Mouse (Mus musculus) spleen, postnatal 14 days (tissue): ENCODE data around the gene Cemip2.

Source experiments
- DNase-seq, 2 experiments: peaks; one replicate each; pipeline ENCODE4 v3.0.0; 2021 to 2022; ENCODE audit warnings: low spot score in 2 of 2

Cemip2 gene

DNA sequence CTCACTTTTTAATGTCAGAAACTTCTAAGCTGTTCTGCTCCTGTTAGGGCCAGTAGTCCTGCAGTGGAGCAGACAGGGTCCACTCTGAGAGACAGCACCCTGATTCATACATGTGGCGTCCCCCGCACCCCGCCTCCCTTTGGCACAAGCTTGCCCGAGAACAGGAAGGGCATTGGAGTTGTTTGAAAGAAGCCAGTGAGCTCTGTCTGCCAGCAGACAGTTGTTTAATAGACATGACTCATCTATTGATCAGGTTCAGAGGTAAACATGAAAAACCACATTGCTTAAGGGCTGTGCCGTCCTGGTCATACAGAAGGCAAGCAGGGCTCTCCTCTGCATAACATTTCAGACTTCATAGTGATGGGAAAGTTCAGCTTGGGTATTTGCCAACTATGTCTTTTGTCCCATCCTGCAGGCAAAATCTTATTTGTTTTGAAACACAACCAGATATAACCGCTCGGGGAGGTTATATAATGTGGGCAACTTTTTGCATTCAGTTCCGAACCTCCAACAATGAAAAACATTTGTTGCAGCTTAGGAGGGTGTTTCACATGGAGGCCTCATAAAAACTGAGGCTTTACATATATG, 36.4 kb downstream of the Cemip2 start:
- DNase-seq: no peak

DNA sequence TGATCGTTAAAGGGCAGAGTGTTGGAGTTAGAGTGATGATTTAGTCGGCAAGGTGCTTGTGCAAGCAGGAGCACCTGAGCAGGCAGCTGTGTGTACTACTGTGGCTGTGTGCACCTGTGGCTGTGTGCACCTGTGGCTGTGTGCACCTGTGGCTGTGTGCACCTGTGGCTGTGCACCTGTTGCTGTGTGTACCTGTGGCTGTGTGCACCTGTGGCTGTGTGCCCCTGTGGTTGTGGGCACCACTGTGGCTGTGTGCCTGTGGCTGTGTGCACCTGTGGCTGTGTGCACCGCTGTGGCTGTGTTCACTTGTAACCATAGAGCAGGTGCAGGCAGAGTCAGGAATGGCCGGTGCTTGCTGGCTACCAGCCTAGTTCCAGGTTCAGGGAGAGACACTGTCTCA, 38.1 kb downstream of the Cemip2 start:
- no peak for DNase-seq

DNA sequence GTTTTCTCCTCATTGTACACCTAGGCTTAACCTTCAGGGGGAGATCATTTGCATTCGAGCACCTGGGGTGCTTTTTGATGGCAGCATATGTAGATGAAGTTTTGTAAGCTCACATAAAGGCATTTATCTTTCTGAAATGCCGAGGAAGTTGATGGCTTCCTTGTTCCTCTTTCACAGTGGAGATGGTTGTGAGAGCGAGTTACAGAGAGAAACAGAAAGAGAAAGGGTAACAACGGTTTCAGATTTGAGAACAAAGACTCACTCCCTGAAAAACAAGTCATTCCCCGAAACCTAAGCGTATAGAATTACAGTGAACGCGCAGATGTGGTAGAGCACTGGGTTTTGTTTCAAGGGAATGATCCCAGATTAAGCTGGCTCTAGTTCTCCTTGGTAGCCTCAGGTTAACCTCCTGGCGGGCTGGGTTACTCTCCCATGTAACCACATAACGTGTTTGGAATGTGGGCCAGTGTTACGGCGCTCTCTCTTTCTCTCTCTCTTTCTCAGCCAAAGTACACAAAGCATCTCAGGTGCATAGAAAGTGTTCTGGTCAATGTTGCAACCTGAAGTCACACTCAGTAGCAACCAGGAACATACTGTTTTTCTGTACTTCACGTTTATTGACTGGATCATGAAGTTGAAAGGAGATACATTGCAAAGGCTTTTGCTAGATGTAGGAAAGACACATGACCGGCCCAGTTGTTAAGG, 40.0 kb downstream of the Cemip2 start:
- no peak for DNase-seq

DNA sequence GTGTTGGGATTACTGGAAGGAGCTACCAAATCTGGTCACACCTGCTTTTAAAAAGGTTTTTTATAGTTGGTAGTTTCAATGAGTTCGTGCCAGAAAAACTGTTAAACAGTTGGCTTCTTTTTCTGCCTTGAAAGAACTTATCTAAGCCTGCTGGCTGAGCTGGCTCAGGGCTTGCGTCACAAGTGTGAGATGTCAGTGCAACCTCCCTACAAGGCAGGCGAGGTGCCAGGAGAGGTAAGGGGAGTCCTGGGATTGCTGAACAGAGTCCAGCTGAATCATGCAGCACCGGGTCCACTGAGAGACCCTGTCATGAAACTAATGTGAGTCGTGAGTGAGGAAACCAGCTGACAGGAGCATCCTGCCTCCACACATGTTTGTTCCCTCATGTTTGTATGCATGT, 41.4 kb downstream of the Cemip2 start:
- DNase-seq: no peak

DNA sequence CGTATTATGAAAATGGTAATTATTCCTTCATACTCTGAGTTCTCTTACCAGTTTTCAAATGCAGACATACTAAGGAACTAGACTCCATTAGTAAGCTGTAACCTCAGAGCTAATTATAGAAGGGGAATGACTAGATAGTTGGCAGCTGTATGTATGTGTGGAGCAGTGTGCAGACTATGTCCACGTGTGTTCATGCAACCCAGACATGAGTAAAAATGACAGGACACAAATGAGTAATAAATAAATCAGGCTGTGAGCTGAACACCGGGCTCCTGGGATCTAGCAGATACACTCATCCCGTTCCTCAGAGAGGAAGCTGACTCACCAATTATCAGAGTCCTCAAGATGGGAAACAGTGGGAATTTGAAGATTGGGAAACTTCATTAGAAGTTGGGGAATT, 42.0 kb downstream of the Cemip2 start:
- DNase-seq: no peak

DNA sequence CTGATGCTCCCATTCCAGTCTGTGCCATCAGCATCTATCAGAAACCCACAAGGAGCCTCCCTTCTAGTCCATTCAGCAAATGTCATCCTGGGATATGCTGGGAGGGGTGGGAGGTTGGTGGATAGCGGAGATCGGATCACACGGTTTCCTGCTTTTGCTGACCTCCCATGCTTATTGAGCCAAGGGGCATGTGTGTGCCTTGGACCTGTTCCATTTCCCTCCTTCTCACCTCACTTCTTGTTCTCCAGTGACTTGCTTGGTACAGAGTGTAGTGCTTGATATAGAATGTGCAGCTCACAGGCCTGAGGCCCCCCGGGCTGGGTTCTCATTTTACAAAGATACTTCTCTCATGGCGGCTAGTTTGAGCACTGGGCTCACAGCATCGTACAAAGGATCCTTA, 43.7 kb downstream of the Cemip2 start:
- DNase-seq: no peak

DNA sequence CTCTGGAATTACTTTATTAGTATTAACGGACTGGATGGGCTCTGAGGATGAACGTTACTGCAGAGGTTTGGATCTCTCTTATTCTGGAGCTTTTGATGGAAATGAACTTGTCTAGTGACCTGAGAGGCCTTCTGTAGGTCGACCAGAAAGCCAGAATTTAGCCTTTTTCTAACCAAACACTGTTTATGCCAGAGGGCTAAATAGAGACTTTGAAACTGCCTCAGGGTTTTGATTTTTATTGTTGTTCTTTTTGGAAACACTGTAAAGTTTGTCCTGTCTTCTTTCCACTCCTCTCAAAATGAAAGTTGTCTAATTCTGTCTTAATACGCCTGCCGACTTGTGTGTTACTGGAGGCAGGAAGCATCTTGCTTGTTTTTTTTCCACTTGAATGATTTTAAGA, 46.0 kb downstream of the Cemip2 start:
- no peak for DNase-seq

DNA sequence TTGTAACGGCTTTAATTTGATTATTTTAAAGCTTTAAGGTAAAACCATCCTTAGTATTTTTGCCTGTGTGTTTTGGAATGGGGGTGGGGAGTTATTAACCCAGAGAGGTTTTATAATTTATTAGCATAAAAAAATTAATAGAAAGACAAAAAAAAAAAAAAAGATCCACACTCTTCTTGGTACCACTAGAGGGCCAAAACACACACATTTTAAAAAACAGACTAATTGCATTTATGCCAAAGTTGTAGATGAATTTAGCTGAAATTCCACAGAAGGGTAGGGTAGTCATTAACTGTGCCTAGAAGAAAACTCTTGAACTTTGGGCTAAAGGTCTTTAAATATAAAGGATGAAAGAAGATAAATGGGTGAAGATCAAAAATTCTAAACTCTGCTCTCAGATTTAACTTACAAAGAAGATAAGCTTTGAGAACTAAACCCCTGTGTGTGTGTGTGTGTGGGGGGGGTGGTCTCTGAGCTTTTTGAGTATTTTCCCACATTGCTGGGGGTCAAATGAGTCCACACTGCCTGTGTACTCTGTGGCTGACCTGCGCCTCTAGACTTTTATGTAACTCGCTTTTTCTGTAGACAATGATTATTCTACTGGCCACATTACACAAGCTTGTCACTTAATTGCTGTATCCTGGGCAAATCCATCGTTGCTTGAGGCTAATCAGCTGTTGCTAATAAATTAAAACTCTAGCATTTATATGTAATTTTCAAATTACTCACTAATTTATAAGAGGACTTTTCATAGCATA, 47.2 kb downstream of the Cemip2 start:
- DNase-seq: no peak

DNA sequence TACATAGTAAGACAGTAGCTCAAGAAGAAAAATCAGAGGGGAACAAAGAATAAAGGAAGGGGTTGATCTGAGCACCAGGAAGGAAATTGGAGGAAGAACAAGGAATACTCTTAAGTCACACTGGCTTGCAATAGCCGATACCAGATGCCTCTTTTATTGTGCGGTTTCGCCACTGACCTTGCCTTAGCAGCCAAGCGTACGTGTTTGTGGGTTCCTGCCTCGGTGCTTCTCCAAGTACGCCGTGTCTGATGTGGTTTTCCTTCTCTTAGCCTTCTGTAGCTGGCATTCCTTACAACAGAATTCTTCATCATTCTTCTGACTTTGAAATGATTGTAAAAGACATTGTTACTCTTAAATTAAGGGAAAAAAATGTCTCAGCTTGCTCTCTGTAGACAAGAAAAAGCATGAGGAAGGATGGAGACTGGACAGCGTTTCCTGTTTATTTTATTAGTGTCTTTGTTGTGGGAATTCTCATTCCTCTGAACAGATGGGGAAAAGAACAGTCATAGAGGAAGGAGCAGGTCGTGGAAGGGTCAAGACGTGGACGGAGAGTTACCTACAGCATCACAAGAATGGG, 55.4 kb downstream of the Cemip2 start:
- DNase-seq: no peak

DNA sequence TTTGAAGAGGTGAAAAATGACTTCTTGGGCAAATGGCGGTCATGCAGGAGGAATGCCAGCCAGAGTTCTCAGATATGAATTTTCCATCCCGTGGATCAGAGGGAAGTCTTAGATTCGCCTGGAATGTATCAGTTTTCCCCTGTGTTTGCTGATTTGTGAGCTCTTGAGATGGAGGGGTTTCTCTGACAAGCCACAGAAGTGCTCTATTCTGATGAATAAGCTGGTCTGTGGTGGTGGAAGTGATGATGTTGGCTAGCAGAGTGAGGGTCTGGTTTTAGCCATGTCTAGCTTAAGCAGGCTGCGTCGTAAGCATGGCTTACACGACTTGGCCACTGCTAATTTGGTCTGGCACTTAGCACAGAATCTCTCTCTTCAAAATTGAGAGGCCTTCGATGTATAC, 56.8 kb downstream of the Cemip2 start:
- no peak for DNase-seq

DNA sequence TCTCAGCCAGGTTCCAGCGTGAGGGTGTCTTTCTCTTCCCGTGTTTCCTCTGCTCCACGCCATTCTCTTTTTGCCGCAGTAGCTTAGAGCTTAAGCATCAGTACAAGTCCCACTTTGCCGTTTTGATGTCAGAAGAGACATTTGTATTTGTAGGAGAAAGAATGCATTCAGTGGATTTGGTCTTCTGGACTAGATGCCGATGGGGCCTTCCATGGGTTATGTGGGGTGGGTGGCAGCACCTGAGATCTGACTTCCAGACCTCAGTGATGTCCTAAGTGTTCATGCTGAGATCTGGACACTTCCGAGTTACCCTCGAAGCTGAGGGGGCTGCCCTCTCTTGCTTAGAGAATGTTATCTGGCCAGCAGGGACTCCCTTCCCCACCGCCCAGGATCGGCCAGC, 72.6 kb downstream of the Cemip2 start:
- no peak for DNase-seq

DNA sequence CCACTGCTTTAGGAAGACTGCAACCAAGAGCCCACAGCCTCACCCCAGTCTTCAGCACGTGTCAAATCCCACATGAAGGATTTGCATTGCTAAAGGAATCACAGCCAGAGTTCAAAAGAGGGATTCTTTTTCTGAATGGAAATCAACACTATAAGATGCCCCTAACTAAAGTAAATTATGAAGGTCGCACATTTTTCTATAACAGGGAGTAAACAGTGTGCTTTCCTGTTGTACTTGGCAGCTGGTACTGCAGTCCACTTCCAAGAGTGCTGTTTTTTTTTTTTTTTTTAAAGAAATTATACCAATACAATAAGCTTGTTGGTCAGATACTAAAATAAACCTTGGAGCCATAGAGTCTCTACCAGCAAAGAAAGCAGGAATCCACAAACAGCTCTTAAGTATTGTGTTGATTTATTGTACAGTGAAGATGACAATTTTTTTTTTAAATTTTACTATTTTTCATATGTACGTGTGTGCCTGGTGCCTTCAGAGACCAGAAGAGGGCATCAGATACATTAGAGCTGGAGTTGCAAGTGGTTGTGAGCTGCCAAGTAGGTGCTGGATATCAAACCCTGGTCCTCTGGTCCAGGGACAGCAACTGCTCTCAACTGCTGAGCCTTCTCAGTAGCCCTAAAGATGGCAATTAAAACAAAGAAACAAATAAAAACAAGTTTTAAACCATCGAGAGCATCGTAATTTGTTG, 76.5 kb downstream of the Cemip2 start:
- DNase-seq: no peak

DNA sequence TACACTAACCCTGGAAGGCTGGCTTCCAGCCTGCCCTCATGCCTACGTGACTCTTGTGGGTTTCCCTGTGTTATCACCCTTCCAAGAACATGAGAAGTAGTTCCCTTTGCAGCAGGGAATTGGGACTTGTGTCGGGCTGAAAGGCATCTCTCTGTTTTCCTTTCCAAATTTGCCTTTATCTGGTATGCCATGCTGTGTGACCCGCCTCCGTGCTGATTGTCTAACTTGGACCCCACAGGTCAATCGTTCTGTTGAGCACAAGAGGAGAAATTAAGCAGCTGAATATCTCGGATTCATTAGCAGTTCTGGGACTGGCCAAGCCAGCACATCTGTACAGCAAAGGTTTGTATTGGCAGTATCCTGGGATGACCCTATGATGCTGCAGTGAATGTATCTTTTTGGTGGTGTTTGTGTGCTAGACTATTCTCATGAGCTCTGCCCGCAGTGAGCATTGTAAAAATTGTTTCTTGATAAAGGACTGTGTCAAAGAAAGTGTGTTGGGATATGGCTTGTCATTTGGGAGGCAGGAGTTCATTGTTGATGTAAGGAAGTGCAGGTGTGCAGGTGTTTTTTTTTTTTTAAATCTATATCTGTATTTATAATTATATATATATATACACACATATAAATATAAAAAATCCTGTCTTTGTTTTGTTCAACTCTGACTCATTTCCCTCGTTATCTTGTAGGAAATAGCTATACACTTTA, 77.4 kb downstream of the Cemip2 start:
- no peak for DNase-seq

DNA sequence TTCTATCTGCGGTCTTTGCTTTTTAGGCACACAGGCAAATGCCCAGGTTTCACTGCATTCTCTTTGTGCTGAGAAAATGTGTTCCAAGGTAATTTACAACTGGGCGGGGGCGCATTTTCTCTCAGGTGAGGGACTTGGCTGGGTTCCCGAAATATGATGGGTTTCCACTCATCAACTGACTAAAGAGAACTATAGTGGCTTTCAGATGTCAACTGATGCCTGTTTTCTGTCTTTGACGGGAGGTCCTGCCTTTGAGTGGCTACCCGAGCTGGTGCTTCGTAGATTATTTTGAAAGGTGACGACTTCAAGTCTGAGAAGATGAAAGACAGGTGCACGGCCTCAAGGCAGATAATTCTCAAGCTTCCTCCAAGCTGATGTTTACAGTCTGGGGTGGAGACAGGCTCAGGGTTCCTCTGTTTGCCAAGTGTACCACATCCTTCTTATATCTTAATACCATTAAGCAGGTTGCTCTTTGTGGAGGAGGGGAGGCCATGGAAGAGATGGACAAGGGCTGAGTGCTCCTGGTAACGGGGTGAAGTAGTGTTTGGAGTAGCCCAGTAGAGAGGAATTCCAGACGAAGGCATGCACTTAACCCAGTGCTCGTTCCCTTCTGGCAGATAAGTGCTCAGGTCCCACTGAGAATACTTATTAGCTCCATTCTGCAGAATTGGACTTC, 80.8 kb downstream of the Cemip2 start:
- no peak for DNase-seq

DNA sequence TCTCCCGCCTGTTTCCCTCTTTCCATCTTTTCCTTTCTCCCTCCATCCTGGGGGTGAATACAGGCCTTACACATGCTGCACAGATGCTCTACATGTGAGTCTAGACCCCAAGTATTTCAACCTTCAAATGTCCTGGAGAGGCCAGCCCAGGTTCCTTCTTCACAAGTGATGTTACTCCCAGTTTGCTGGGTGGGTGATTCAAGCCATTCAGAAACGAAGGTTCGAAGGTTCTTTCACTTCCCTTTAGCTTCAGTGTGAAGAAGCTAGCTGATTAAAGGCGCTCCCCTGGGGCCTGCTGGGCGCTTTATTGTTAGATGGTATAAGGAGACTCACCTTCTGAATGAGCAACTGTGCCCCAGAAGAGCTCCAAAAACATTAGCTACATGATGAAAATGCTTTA, 82.0 kb downstream of the Cemip2 start:
- peak; percentile 31 to 55 for DNase-seq

DNA sequence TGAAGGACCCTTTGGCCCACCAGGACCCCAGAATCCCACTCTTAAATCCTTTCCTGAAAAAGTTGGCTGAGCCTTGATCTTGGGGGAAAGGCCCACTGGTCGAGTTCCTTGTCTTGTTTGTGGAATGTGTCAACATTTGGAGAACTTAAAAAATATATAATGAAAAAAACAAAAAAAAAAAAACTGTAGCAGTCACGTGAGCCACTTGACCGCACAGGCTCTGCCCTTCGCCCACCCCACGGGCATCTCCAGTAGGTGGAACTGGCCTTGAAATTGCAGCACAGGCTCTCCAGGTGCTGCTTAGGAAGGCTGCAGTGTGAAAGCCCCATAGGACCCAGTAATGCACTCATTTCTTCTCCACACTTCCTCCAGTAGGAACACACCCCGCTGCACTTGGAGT, 82.8 kb downstream of the Cemip2 start:
- DNase-seq: no peak

DNA sequence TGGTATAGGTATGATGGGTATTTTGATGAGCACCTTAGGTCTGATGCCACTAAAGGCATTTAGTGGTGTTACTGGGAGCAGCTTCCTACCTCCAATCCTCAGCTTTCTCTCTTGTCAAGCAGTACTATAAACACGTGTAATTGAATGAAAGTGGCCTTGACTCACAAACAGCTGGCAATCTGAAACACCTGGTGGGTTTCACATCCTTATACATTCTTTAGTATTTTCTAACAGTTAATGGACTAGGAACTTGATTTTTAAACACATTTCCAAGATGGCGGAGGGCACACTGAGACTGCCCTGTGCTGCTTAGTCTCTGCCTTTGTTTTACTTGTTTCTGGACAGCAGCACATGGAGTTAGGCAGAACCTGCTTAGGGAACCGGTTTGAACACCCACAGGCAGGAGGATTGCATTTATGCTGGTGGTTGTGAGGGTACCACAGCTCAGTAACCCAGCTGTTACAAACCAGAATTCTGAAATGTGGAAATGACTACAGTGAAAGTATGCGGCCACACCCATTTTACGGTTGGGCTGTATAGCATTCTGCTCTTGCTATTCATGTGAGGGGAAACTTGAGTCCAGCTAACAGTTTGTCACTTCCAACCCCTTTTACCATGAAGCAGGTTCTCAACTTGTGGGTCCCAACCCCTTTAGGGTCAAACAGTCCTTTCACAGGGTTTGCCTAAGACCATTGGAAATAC, 84.3 kb downstream of the Cemip2 start:
- peak in 1 of 2 experiments; percentile 18 for DNase-seq

DNA sequence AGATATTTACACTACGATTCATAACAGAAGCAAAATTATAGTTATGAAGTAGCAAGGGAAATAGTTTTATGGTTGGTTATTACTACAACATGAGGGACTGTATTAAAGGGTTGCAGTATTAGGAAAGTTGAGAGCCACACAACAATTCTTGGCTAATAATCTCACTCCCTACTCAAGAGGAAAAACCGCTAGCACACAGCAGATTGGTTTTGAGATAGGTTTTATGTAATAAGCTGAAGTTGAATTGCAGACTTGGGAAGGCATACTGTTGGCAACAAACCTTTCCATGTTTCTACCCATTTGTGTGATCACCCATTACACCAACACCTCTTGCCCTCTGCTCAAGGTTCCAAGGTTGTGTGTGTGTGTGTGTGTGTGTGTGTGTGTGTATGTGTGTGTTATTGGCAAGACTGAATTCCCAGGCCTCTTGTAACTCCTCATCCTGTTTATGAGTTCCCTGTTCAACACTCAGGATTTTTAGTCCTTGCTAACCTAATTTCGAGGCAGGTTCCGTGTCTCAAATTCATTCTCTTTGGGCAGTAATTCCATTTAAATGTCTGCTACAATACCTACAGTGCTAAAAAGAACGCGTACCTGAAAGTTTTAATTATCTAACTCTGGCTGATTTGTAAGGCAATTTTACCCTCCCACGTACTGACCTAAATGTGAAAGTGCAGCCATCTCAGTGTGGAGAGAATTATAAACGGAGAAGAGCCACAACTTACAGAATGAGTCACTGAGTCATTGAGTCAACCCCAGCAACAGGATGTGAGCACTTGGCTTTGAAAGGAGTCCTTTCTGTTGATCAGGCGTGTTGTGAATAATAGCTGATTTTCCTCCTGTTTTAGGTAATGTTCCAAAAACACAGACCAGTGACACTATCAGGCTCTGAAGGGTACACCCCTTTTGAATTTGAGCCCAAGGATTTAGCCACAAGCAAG, 85.1 kb downstream of the Cemip2 start:
- DNase-seq: no peak
